Mouse (Mus musculus) stomach, postnatal 0 days (tissue): ENCODE data around the gene Banf2. TPM values are rescaled to one million over a fixed set of nuclear protein-coding genes. Genes with fewer than 3 reads are reported as not detected.

Experiments used
- ATAC-seq: fragments of 200-750 bp; cut with Nextera tagmentation; 2 replicates; pipeline ENCODE4 v1.8.0; 2017; ENCODE audit not compliant: low FRiP score, low TSS enrichment
- DNase-seq: peaks from one replicate; pipeline ENCODE4 v3.0.0-alpha.2; 2016; ENCODE audit warnings: low spot score
- H3K27ac ChIP-seq: fragments of 300-500 bp; sonication (generic); replicated peaks from 2 replicates; pipeline ENCODE4 v1.5.1; 2014; ENCODE audit warnings: mild to moderate bottlenecking, control low read depth
- H3K27me3 ChIP-seq: fragments of 300-500 bp; sonication (generic); 2 replicates; pipeline ENCODE4 v1.6.1; 2014; ENCODE audit warnings: low read length; ENCODE audit not compliant: control insufficient read depth, insufficient read depth
- H3K36me3 ChIP-seq: fragments of 300-500 bp; sonication (generic); 2 replicates; pipeline ENCODE4 v1.6.1; 2014; ENCODE audit warnings: low read length, mixed read lengths; ENCODE audit not compliant: control insufficient read depth, insufficient read depth
- H3K4me1 ChIP-seq: fragments of 300-500 bp; sonication (generic); replicated peaks from 2 replicates; pipeline ENCODE4 v1.6.1; 2014; ENCODE audit warnings: antibody characterized with exemption; ENCODE audit not compliant: control insufficient read depth, insufficient read depth
- H3K4me2 ChIP-seq: fragments of 300-500 bp; sonication (generic); replicated peaks from 2 replicates; pipeline ENCODE4 v1.6.1; 2014; ENCODE audit warnings: low read depth, mild to moderate bottlenecking, control low read depth, moderate library complexity
- H3K4me3 ChIP-seq: fragments of 300-500 bp; sonication (generic); 2 replicates; pipeline ENCODE4 v1.5.1; 2014; ENCODE audit warnings: low read depth, low read length, control low read depth
- H3K9ac ChIP-seq: fragments of 300-500 bp; sonication (generic); 2 replicates; pipeline ENCODE4 v1.6.1; 2014; ENCODE audit warnings: mild to moderate bottlenecking, low read length, control low read depth, mixed read lengths
- H3K9me3 ChIP-seq: fragments of 300-500 bp; sonication (generic); 2 replicates; pipeline ENCODE4 v1.6.1; 2016; ENCODE audit warnings: low read length; ENCODE audit not compliant: control insufficient read depth
- CTCF ChIP-seq: IDR thresholded peaks from 2 replicates; pipeline ENCODE4 v1.5.1; 2016; ENCODE audit warnings: antibody characterized with exemption, low read depth, mild to moderate bottlenecking, moderate library complexity
- EP300 ChIP-seq: optimal IDR thresholded peaks from 2 replicates; pipeline ENCODE3; 2016; ENCODE audit warnings: antibody characterized with exemption
- WGBS: fragments of 180-500 bp; shearing (Covaris S2); extraction: QIAGEN DNeasy Blood & Tissue Kit; methylation state at CpG from one replicate; pipeline ENCODE4 v1.1.7; 2014; 5-methylcytosine and 5-hydroxymethylcytosine counted together
- polyA plus RNA-seq: library from polyadenylated mRNA; unstranded; fragments of >200 nt; fragmentation: Nextera tagmentation; extraction: Ambion mirVana; gene quantifications from 2 replicates; pipeline ENCODE4 v1.2.1, GENCODE M21; 2015

Banf2 gene
- not detected in 2 replicates for polyA plus RNA-seq

GRCm38 (mm10) chr2:144032664-144033063 lies at the start of gene Banf2:
TSS of gene Banf2 (plus strand) at chr2:144033059.
- no peak within 1 kb of the TSS for H3K4me2 ChIP-seq
- WGBS = 83% methylated on average over 2 of the region's 2 CpGs
- H3K27me3 ChIP-seq = no peaks in the 10 kb centered on the region
- H3K36me3 ChIP-seq = no peaks in the 10 kb centered on the region
- TF ChIP-seq CTCF (no peak), EP300 (no peak)
- DNase-seq = no peak
- H3K4me1 ChIP-seq = no peaks in the 10 kb centered on the region
- H3K9me3 ChIP-seq = no peaks in the 10 kb centered on the region
- H3K9ac ChIP-seq = no peak within 1 kb of the TSS
- no peak within 1 kb of the TSS for H3K27ac ChIP-seq
- no peak within 1 kb of the TSS for H3K4me3 ChIP-seq
- peak; percentile 68 for ATAC-seq

GRCm38 (mm10) chr2:143983482-143983881 lies 49.4 kb upstream of the Banf2 start:
- no peak for ATAC-seq
- no peaks in the 10 kb centered on the region for H3K9me3 ChIP-seq
- H3K27ac ChIP-seq = no peak overlapping the region
- peaks cover 6% of the 10 kb centered on the region; the same call in 1 of the 2 replicates for H3K36me3 ChIP-seq
- DNase-seq = no peak
- WGBS = 56% methylated on average over 2 of the region's 2 CpGs
- no peaks in the 10 kb centered on the region for H3K27me3 ChIP-seq
- H3K4me2 ChIP-seq = no peak overlapping the region
- H3K9ac ChIP-seq = no peak overlapping the region
- H3K4me3 ChIP-seq = no peak overlapping the region
- no peak for TF ChIP-seq EP300
- peak; percentile 24; the same call in 1 of the 2 replicates for TF ChIP-seq CTCF
- H3K4me1 ChIP-seq = no peaks in the 10 kb centered on the region

- H3K36me3 ChIP-seq = peaks cover 6% of the 10 kb centered on the region; the same call in 1 of the 2 replicates
- DNase-seq = no peak
- no peaks in the 10 kb centered on the region for H3K9me3 ChIP-seq
- H3K4me3 ChIP-seq = no peak overlapping the region
- H3K4me2 ChIP-seq = no peak overlapping the region
- no peak for ATAC-seq
- no peak overlapping the region for H3K27ac ChIP-seq
- no peaks in the 10 kb centered on the region for H3K27me3 ChIP-seq
- WGBS = 74% methylated on average over 2 of the region's 2 CpGs
- peaks cover 2% of the 10 kb centered on the region; the same call in 1 of the 2 replicates for H3K4me1 ChIP-seq
- TF ChIP-seq CTCF (no peak), EP300 (no peak)
- no peak overlapping the region for H3K9ac ChIP-seq
Observed at GRCm38 (mm10) chr2:143987485-143987884, 45.4 kb upstream of the Banf2 start.

- H3K4me2 ChIP-seq = no peak overlapping the region
- no peak overlapping the region for H3K4me3 ChIP-seq
- H3K9me3 ChIP-seq = no peaks in the 10 kb centered on the region
- H3K27me3 ChIP-seq = no peaks in the 10 kb centered on the region
- peaks cover 2% of the 10 kb centered on the region; the same call in 1 of the 2 replicates for H3K4me1 ChIP-seq
- H3K27ac ChIP-seq = no peak overlapping the region
- no peak overlapping the region for H3K9ac ChIP-seq
- WGBS = 77% methylated on average over 3 of the region's 3 CpGs
- ATAC-seq (no peak), DNase-seq (no peak)
- TF ChIP-seq CTCF (no peak), EP300 (no peak)
- peaks cover 5% of the 10 kb centered on the region; the same call in 1 of the 2 replicates for H3K36me3 ChIP-seq
Observed at GRCm38 (mm10) chr2:143988016-143988415, 44.8 kb upstream of the Banf2 start.

- no peak for TF ChIP-seq EP300
- TF ChIP-seq CTCF = no peak
Observed at GRCm38 (mm10) chr2:143990997-143991396, 41.9 kb upstream of the Banf2 start.

GRCm38 (mm10) chr2:143991964-143992672 lies 40.7 kb upstream of the Banf2 start:
- ATAC-seq (no peak), DNase-seq (no peak)
- Histone ChIP-seq H3K27ac (no peak overlapping the region), H3K9ac (no peak overlapping the region), H3K27me3 (no peaks in the 10 kb centered on the region), H3K4me3 (no peak overlapping the region), H3K36me3 (no peaks in the 10 kb centered on the region), H3K4me1 (peaks cover 4% of the 10 kb centered on the region; the same call in 1 of the 2 replicates), H3K4me2 (no peak overlapping the region), H3K9me3 (no peaks in the 10 kb centered on the region)
- 78% methylated on average over 7 of the region's 7 CpGs for WGBS
- TF ChIP-seq EP300 (no peak), CTCF (no peak)

More at GRCm38 (mm10) chr2:143990997-143991396, 41.9 kb upstream of the Banf2 start:
- 32% methylated on average over 1 of the region's 1 CpGs for WGBS
- Histone ChIP-seq H3K27me3 (no peaks in the 10 kb centered on the region), H3K9me3 (no peaks in the 10 kb centered on the region), H3K9ac (no peak overlapping the region), H3K4me2 (no peak overlapping the region), H3K36me3 (no peaks in the 10 kb centered on the region), H3K4me3 (no peak overlapping the region), H3K4me1 (peaks cover 4% of the 10 kb centered on the region; the same call in 1 of the 2 replicates), H3K27ac (no peak overlapping the region)
- no peak for ATAC-seq
- no peak for DNase-seq
